Mouse (Mus musculus): ENCODE results near the gene Vtcn1. TPM values are rescaled to one million over a fixed set of nuclear protein-coding genes. Genes with fewer than 3 reads are reported as not detected.

The Vtcn1 gene
- polyA plus RNA-seq (2015; fragmentation: Nextera tagmentation; extraction: Ambion mirVana): 0.29 and 0.33 TPM in 2 replicates

GRCm38 (mm10) chr3:100825225-100825965 is at the start of gene Vtcn1:
TSS of gene Vtcn1 (plus strand) at chr3:100825459.
- H3K4me1 ChIP-seq (ENCODE audit: control insufficient read depth, insufficient read depth, low read length): peaks cover 11% of the 10 kb centered on the region
- 0 out of 2 replicates have a peak, but pooled peaks have one; percentile 52 for ATAC-seq
- no peak within 1 kb of the TSS for H3K4me3 ChIP-seq (ENCODE audit: low read length)
- no peaks in the 10 kb centered on the region for H3K9me3 ChIP-seq (ENCODE audit: control insufficient read depth, low read length)
- H3K27ac ChIP-seq (ENCODE audit: low read length): no peak within 1 kb of the TSS
- 44% methylated on average over 6 of the region's 6 CpGs for WGBS
- no peaks in the 10 kb centered on the region for H3K36me3 ChIP-seq (ENCODE audit: control insufficient read depth, insufficient read depth, low read length)
- no peak within 1 kb of the TSS for H3K9ac ChIP-seq (ENCODE audit: low read depth, low read length)
- no peak within 1 kb of the TSS for H3K4me2 ChIP-seq (ENCODE audit: low read depth, low read length)
- no peaks in the 10 kb centered on the region for H3K27me3 ChIP-seq (replicated peaks; ENCODE audit: control insufficient read depth, insufficient read depth, low read length)

- Histone ChIP-seq H3K27ac (ENCODE audit: low read length) (no peak overlapping the region), H3K4me2 (ENCODE audit: low read depth, low read length) (no peak overlapping the region), H3K36me3 (ENCODE audit: control insufficient read depth, insufficient read depth, low read length) (no peaks in the 10 kb centered on the region), H3K27me3 (replicated peaks; ENCODE audit: control insufficient read depth, insufficient read depth, low read length) (no peaks in the 10 kb centered on the region), H3K9ac (ENCODE audit: low read depth, low read length) (no peak overlapping the region), H3K9me3 (ENCODE audit: control insufficient read depth, low read length) (no peaks in the 10 kb centered on the region), H3K4me1 (ENCODE audit: control insufficient read depth, insufficient read depth, low read length) (no peaks in the 10 kb centered on the region), H3K4me3 (ENCODE audit: low read length) (no peak overlapping the region)
- 84% methylated on average over 6 of the region's 6 CpGs for WGBS
- ATAC-seq: no peak
Measured at GRCm38 (mm10) chr3:100776967-100777366, 48.3 kb upstream of the Vtcn1 start.

- H3K4me1 ChIP-seq (ENCODE audit: control insufficient read depth, insufficient read depth, low read length): no peaks in the 10 kb centered on the region
- 72% methylated on average over 4 of the region's 4 CpGs for WGBS
- ATAC-seq: no peak
- no peaks in the 10 kb centered on the region for H3K9me3 ChIP-seq (ENCODE audit: control insufficient read depth, low read length)
- no peak overlapping the region for H3K4me3 ChIP-seq (ENCODE audit: low read length)
- H3K27me3 ChIP-seq (replicated peaks; ENCODE audit: control insufficient read depth, insufficient read depth, low read length): no peaks in the 10 kb centered on the region
- no peak overlapping the region for H3K4me2 ChIP-seq (ENCODE audit: low read depth, low read length)
- H3K36me3 ChIP-seq (ENCODE audit: control insufficient read depth, insufficient read depth, low read length): no peaks in the 10 kb centered on the region
- no peak overlapping the region for H3K9ac ChIP-seq (ENCODE audit: low read depth, low read length)
- H3K27ac ChIP-seq (ENCODE audit: low read length): no peak overlapping the region
Measured at GRCm38 (mm10) chr3:100777568-100777967, 47.7 kb upstream of the Vtcn1 start.

GRCm38 (mm10) chr3:100786076-100786475 is 39.2 kb upstream of the Vtcn1 start:
- no peak overlapping the region for H3K27ac ChIP-seq (ENCODE audit: low read length)
- no peak for ATAC-seq
- H3K36me3 ChIP-seq (ENCODE audit: control insufficient read depth, insufficient read depth, low read length): no peaks in the 10 kb centered on the region
- no peaks in the 10 kb centered on the region for H3K4me1 ChIP-seq (ENCODE audit: control insufficient read depth, insufficient read depth, low read length)
- no peak overlapping the region for H3K4me2 ChIP-seq (ENCODE audit: low read depth, low read length)
- H3K9ac ChIP-seq (ENCODE audit: low read depth, low read length): no peak overlapping the region
- no peaks in the 10 kb centered on the region for H3K27me3 ChIP-seq (replicated peaks; ENCODE audit: control insufficient read depth, insufficient read depth, low read length)
- 53% methylated on average over 2 of the region's 2 CpGs for WGBS
- H3K9me3 ChIP-seq (ENCODE audit: control insufficient read depth, low read length): no peaks in the 10 kb centered on the region
- no peak overlapping the region for H3K4me3 ChIP-seq (ENCODE audit: low read length)

DNA sequence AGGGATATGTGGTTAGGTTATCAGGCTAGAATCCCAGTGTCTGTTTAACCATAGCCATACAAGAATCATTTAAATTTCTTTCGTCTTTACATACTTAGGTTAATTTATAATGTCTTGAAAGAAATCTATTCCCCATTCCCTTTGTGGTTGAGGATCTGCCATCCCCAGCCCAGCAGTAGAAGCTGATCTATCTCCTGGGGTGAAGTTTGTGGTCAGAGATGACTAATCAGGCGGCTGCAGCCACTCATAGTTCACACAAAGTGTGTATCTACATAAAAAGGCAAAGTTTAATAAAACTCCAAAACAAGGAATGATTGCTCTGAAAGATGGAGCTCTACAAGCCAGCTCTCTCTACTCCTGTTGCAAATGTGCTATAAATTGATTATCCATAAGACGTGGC is 33.6 kb upstream of the Vtcn1 start:
- Histone ChIP-seq H3K4me2 (ENCODE audit: low read depth, low read length) (no peak overlapping the region), H3K27me3 (replicated peaks; ENCODE audit: control insufficient read depth, insufficient read depth, low read length) (no peaks in the 10 kb centered on the region), H3K9ac (ENCODE audit: low read depth, low read length) (no peak overlapping the region), H3K36me3 (ENCODE audit: control insufficient read depth, insufficient read depth, low read length) (no peaks in the 10 kb centered on the region), H3K27ac (ENCODE audit: low read length) (no peak overlapping the region), H3K9me3 (ENCODE audit: control insufficient read depth, low read length) (no peaks in the 10 kb centered on the region), H3K4me3 (ENCODE audit: low read length) (no peak overlapping the region), H3K4me1 (ENCODE audit: control insufficient read depth, insufficient read depth, low read length) (no peaks in the 10 kb centered on the region)
- 90% methylated on average over 3 of the region's 3 CpGs for WGBS
- ATAC-seq: no peak

DNA sequence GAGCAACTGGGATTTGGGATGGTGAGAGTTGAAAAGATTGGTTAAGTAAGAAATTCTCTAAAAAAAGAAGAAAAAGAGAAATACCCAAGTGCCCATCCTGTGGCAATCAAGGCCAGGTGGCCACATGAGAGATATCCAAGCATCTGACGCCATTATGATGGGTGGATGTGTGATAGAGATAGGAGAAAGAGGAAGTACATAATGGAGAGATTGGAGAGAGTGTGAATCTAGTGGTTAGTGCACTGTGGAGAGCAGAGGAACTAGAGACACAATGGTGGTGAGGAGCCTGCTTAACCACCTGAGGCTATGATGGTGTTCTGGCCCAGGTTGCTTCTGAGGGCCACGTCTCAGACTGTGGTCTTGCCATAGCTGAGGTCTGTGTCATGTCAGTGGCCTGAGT is 31.9 kb upstream of the Vtcn1 start:
- Histone ChIP-seq H3K4me3 (ENCODE audit: low read length) (no peak overlapping the region), H3K9me3 (ENCODE audit: control insufficient read depth, low read length) (no peaks in the 10 kb centered on the region), H3K4me2 (ENCODE audit: low read depth, low read length) (no peak overlapping the region), H3K36me3 (ENCODE audit: control insufficient read depth, insufficient read depth, low read length) (no peaks in the 10 kb centered on the region), H3K27me3 (replicated peaks; ENCODE audit: control insufficient read depth, insufficient read depth, low read length) (no peaks in the 10 kb centered on the region), H3K4me1 (ENCODE audit: control insufficient read depth, insufficient read depth, low read length) (no peaks in the 10 kb centered on the region), H3K9ac (ENCODE audit: low read depth, low read length) (no peak overlapping the region), H3K27ac (ENCODE audit: low read length) (no peak overlapping the region)
- no peak for ATAC-seq
- WGBS: 79% methylated on average over 2 of the region's 2 CpGs

GRCm38 (mm10) chr3:100796571-100796970 is 28.7 kb upstream of the Vtcn1 start:
- no peak for ATAC-seq
- Histone ChIP-seq H3K36me3 (ENCODE audit: control insufficient read depth, insufficient read depth, low read length) (no peaks in the 10 kb centered on the region), H3K4me3 (ENCODE audit: low read length) (no peak overlapping the region), H3K9ac (ENCODE audit: low read depth, low read length) (no peak overlapping the region), H3K4me1 (ENCODE audit: control insufficient read depth, insufficient read depth, low read length) (no peaks in the 10 kb centered on the region), H3K27me3 (replicated peaks; ENCODE audit: control insufficient read depth, insufficient read depth, low read length) (no peaks in the 10 kb centered on the region), H3K4me2 (ENCODE audit: low read depth, low read length) (no peak overlapping the region), H3K9me3 (ENCODE audit: control insufficient read depth, low read length) (no peaks in the 10 kb centered on the region), H3K27ac (ENCODE audit: low read length) (no peak overlapping the region)
- WGBS: 65% methylated on average over 4 of the region's 4 CpGs

- H3K9me3 ChIP-seq (ENCODE audit: control insufficient read depth, low read length): no peaks in the 10 kb centered on the region
- H3K4me2 ChIP-seq (ENCODE audit: low read depth, low read length): no peak overlapping the region
- H3K9ac ChIP-seq (ENCODE audit: low read depth, low read length): no peak overlapping the region
- H3K27me3 ChIP-seq (replicated peaks; ENCODE audit: control insufficient read depth, insufficient read depth, low read length): no peaks in the 10 kb centered on the region
- no peak overlapping the region for H3K4me3 ChIP-seq (ENCODE audit: low read length)
- WGBS: 84% methylated on average over 6 of the region's 6 CpGs
- H3K36me3 ChIP-seq (ENCODE audit: control insufficient read depth, insufficient read depth, low read length): no peaks in the 10 kb centered on the region
- ATAC-seq: no peak
- no peaks in the 10 kb centered on the region for H3K4me1 ChIP-seq (ENCODE audit: control insufficient read depth, insufficient read depth, low read length)
- no peak overlapping the region for H3K27ac ChIP-seq (ENCODE audit: low read length)
Measured at GRCm38 (mm10) chr3:100797166-100798145, 27.8 kb upstream of the Vtcn1 start.

DNA sequence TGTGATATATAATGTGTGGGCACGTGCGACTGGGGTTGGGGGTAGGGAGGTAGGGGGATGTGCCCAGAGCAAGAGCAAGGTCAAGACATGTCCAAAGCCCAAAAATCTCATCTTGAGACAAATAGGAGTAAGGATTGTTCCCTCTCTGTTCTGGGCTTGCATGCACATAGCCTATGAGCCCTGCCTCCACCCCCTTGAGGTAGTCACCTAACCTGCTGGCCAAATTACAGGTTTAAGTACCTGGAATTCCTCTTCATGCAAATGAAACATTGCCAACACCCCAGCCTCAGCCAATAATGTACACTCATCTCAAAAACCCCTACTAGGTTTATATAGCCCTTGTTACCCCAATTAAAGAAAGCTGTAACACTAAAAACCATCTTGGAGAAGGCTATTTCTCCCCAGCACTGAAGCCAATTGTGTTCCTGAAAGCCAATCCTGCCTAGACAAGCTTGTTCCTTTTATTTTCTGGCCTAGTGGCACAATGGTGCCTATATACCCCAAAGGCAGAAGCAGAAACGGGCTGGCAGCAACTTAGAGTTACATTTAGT is 26.3 kb upstream of the Vtcn1 start:
- no peak overlapping the region for H3K27ac ChIP-seq (ENCODE audit: low read length)
- H3K9ac ChIP-seq (ENCODE audit: low read depth, low read length): no peak overlapping the region
- H3K27me3 ChIP-seq (replicated peaks; ENCODE audit: control insufficient read depth, insufficient read depth, low read length): no peaks in the 10 kb centered on the region
- H3K9me3 ChIP-seq (ENCODE audit: control insufficient read depth, low read length): no peaks in the 10 kb centered on the region
- H3K4me1 ChIP-seq (ENCODE audit: control insufficient read depth, insufficient read depth, low read length): no peaks in the 10 kb centered on the region
- H3K4me2 ChIP-seq (ENCODE audit: low read depth, low read length): no peak overlapping the region
- ATAC-seq: no peak
- no peak overlapping the region for H3K4me3 ChIP-seq (ENCODE audit: low read length)
- WGBS: 84% methylated on average over 3 of the region's 3 CpGs
- H3K36me3 ChIP-seq (ENCODE audit: control insufficient read depth, insufficient read depth, low read length): no peaks in the 10 kb centered on the region

All from intestine, embryonic 16.5 days (tissue).